Mouse (Mus musculus): ENCODE results near the gene Ubr3. TPM values are rescaled to one million over a fixed set of nuclear protein-coding genes. Genes with fewer than 3 reads are reported as not detected.

Gene Ubr3
- 17.3 and 19.4 TPM in 2 replicates for polyA plus RNA-seq (2014; fragmentation: Nextera tagmentation; extraction: Ambion mirVana)

DNA sequence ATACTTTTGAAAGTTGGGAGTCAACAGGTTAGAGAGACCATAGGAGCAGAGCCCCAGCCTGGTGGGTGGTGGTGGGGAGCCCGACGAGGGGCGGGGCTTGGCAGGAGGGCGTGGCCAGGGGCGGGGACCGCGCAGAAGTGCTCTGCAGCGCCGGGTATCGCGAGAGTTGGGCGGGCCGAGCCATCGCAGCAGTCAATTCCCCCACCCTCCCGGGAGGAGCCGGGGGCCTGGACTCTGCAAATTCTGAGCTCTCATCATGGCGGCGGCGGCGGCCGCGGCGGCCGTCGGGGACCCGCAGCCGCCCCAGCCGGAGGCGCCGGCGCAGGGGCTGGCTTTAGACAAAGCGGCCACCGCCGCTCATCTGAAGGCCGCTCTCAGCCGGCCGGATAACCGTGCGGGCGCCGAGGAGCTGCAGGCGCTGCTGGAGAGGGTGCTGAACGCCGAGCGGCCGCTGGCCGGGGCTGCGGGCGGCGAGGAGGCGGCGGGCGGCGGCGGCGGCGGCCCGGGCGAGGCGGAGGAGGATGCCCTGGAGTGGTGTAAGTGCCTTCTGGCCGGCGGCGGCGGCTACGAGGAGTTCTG, at the start of gene Ubr3:
Gene Ubr3 (plus strand): TSS at position 208 of the 579 bp plus-strand sequence.
- peak; percentile 99 for ATAC-seq (ENCODE audit: low read depth)
- 1% methylated on average over 19 of the region's 65 CpGs for WGBS

DNA sequence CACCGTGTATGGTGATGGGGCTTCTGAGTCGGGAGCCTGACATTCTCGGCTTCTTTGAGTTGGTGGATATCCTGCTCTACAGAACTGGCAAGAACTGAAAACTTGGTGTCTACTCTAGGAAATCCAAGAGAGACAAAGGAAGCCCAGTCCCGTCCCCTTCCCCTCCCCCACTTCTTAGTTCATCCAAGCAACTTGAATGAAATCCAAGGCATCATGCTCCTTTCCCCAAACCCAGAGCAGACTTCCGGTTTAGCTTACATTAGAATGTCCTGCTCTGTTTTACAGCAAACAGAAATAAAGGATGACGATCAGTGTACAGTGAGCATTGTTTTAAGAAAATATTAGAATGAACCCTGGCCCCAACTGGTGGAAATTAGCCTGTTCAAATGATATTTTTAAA, 47.8 kb upstream of the Ubr3 start:
- no peak overlapping the region for H3K4me3 ChIP-seq (ENCODE audit: low read depth, low read length)
- no peaks in the 10 kb centered on the region for H3K4me1 ChIP-seq (ENCODE audit: control insufficient read depth, insufficient read depth, low read length)
- no peak overlapping the region for H3K9ac ChIP-seq (ENCODE audit: low read depth, low read length)
- no peaks in the 10 kb centered on the region for H3K27me3 ChIP-seq (replicated peaks; ENCODE audit: control insufficient read depth, insufficient read depth, low read length)
- H3K9me3 ChIP-seq (ENCODE audit: control insufficient read depth, low read length): no peaks in the 10 kb centered on the region
- no peaks in the 10 kb centered on the region for H3K36me3 ChIP-seq (ENCODE audit: control insufficient read depth, insufficient read depth, low read length)
- no peak for ATAC-seq (ENCODE audit: low read depth)
- H3K4me2 ChIP-seq (ENCODE audit: low read depth, low read length): no peak overlapping the region
- peak; percentile 55 for DNase-seq (ENCODE audit: low spot score)
- H3K27ac ChIP-seq (replicated peaks; ENCODE audit: low read depth, low read length): no peak overlapping the region; the same call in 1 of the 2 replicates
- WGBS: 55% methylated on average over 6 of the region's 6 CpGs

More for the DNA sequence above, at the start of gene Ubr3:
- Histone ChIP-seq H3K4me3 (ENCODE audit: low read depth, low read length) (peak within 1 kb of the TSS; percentile 100), H3K36me3 (ENCODE audit: control insufficient read depth, insufficient read depth, low read length) (peaks cover 12% of the 10 kb centered on the region; the same call in 1 of the 2 replicates), H3K9me3 (ENCODE audit: control insufficient read depth, low read length) (no peaks in the 10 kb centered on the region), H3K27ac (replicated peaks; ENCODE audit: low read depth, low read length) (peak within 1 kb of the TSS; percentile 93), H3K4me1 (ENCODE audit: control insufficient read depth, insufficient read depth, low read length) (0 out of 2 replicates have a peak, but pooled peaks cover 8% of the 10 kb centered on the region), H3K4me2 (ENCODE audit: low read depth, low read length) (peak within 1 kb of the TSS; percentile 95), H3K27me3 (replicated peaks; ENCODE audit: control insufficient read depth, insufficient read depth, low read length) (no peaks in the 10 kb centered on the region), H3K9ac (ENCODE audit: low read depth, low read length) (peak within 1 kb of the TSS; percentile 99)
- peak; percentile 98 for DNase-seq (ENCODE audit: low spot score)

DNA sequence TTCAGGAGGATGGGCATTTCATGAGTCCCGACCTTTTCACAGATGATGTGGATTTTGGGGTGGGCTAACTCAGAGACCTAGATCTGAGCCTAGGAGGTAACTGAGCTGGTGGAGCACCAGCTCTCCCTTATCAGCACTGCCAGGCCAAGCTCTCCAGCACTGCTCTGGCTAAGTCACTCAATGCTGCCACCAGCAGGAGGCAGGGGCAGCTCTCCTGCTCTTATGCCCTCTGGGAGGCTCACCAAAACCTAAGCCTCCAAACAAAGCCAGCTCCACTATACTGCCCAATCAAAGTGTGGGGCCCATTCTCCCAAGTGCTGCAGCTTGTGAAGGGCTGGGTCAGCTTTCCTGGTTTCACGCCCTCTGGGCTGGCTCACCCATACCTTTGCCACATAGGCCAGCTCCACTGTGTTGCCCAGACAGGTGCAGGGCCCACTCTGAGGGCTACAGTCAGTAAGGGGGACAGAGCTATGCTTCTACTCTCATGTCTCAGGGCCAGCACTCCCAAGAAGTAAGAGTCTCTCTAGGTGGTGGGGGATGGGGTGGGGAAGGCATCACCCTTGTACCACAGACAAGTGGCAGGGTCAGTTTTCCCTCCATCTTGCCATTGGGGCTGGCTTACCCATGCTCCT, 45.5 kb upstream of the Ubr3 start:
- H3K4me1 ChIP-seq (ENCODE audit: control insufficient read depth, insufficient read depth, low read length): no peaks in the 10 kb centered on the region
- H3K4me2 ChIP-seq (ENCODE audit: low read depth, low read length): no peak overlapping the region
- no peaks in the 10 kb centered on the region for H3K36me3 ChIP-seq (ENCODE audit: control insufficient read depth, insufficient read depth, low read length)
- H3K27me3 ChIP-seq (replicated peaks; ENCODE audit: control insufficient read depth, insufficient read depth, low read length): no peaks in the 10 kb centered on the region
- DNase-seq (ENCODE audit: low spot score) (no peak), ATAC-seq (ENCODE audit: low read depth) (no peak)
- H3K4me3 ChIP-seq (ENCODE audit: low read depth, low read length): no peak overlapping the region
- H3K27ac ChIP-seq (replicated peaks; ENCODE audit: low read depth, low read length): no peak overlapping the region
- 77% methylated on average over 2 of the region's 2 CpGs for WGBS
- H3K9me3 ChIP-seq (ENCODE audit: control insufficient read depth, low read length): no peaks in the 10 kb centered on the region
- no peak overlapping the region for H3K9ac ChIP-seq (ENCODE audit: low read depth, low read length)

DNA sequence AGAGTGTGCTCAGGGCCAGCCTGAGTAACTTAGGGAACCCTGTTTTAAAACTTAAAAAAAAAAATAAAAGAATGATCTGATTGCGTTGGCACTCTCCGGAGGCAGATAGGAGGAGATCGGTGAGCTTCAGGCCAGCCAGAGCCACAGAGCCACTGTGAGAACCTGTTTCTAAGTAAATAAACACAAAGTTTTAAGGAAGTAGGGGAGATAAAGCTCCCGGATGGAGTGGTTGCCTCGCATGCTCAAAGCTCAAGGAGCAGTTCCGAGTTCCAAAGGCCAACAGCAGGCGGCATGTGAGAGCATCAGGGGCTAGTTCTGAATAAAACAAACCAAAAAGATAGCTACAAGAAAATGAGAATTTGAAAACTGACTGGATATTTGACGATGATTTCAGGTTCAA, 40.7 kb upstream of the Ubr3 start:
- no peak for ATAC-seq (ENCODE audit: low read depth)
- no peak overlapping the region for H3K9ac ChIP-seq (ENCODE audit: low read depth, low read length)
- H3K4me2 ChIP-seq (ENCODE audit: low read depth, low read length): no peak overlapping the region
- H3K9me3 ChIP-seq (ENCODE audit: control insufficient read depth, low read length): no peaks in the 10 kb centered on the region
- no peaks in the 10 kb centered on the region for H3K4me1 ChIP-seq (ENCODE audit: control insufficient read depth, insufficient read depth, low read length)
- no peaks in the 10 kb centered on the region for H3K36me3 ChIP-seq (ENCODE audit: control insufficient read depth, insufficient read depth, low read length)
- no peaks in the 10 kb centered on the region for H3K27me3 ChIP-seq (replicated peaks; ENCODE audit: control insufficient read depth, insufficient read depth, low read length)
- H3K27ac ChIP-seq (replicated peaks; ENCODE audit: low read depth, low read length): no peak overlapping the region
- peak; percentile 4 for DNase-seq (ENCODE audit: low spot score)
- H3K4me3 ChIP-seq (ENCODE audit: low read depth, low read length): no peak overlapping the region
- WGBS: 55% methylated on average over 8 of the region's 8 CpGs

DNA sequence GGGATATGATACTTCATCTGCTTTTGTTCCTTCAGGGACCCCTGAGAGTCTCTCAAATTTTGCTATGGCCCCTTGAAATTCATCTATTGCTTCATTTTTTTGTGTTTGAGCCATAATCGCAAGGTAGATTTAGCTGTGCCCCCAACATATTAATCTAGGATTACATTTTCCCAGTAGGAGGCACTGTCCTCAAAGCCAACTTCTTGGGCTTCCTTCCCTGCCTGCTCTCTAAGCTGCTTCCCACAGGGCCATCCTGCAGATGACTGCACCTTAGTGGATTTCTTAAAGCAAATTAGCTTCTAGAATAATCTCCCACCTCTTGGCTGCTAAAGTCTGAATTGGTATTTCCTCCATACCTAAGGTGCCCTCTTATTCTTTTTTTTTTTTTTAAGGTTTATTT, 39.2 kb upstream of the Ubr3 start:
- no peak overlapping the region for H3K27ac ChIP-seq (replicated peaks; ENCODE audit: low read depth, low read length)
- no peak overlapping the region for H3K4me3 ChIP-seq (ENCODE audit: low read depth, low read length)
- no peaks in the 10 kb centered on the region for H3K9me3 ChIP-seq (ENCODE audit: control insufficient read depth, low read length)
- no peaks in the 10 kb centered on the region for H3K27me3 ChIP-seq (replicated peaks; ENCODE audit: control insufficient read depth, insufficient read depth, low read length)
- DNase-seq (ENCODE audit: low spot score) (no peak), ATAC-seq (ENCODE audit: low read depth) (no peak)
- WGBS: 80% methylated on average over 1 of the region's 1 CpGs
- no peak overlapping the region for H3K9ac ChIP-seq (ENCODE audit: low read depth, low read length)
- H3K36me3 ChIP-seq (ENCODE audit: control insufficient read depth, insufficient read depth, low read length): no peaks in the 10 kb centered on the region
- peaks cover 3% of the 10 kb centered on the region; the same call in 1 of the 2 replicates for H3K4me1 ChIP-seq (ENCODE audit: control insufficient read depth, insufficient read depth, low read length)
- H3K4me2 ChIP-seq (ENCODE audit: low read depth, low read length): no peak overlapping the region

DNA sequence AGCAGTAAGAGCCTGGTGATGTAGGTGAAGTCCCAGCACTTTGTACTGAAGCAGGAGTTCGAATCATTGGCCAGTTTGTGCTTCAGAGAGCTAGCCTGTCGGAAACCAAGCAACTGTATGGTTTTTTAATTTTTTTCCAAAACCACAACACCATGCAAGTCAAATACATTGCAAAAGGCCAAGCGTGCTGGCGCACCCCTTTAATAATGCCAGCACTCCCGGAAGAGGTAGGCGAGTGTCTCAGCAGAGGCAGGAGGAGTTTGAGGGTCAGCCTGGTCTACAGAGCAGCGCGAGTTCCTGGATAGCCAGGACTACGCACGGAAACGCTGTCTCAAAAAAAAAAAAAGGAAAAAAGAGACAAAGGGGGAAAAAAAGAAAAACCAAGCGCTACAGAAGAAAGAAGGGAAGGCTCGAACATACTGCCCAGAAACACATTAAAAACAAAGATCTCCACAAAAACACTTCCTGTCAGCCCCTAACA, 36.0 kb upstream of the Ubr3 start:
- peak; percentile 37 for DNase-seq (ENCODE audit: low spot score)
- ATAC-seq (ENCODE audit: low read depth): peak; percentile 67
- peak overlapping the region; percentile 94 for H3K27ac ChIP-seq (replicated peaks; ENCODE audit: low read depth, low read length)
- H3K4me1 ChIP-seq (ENCODE audit: control insufficient read depth, insufficient read depth, low read length): peaks cover 7% of the 10 kb centered on the region; the same call in 1 of the 2 replicates
- H3K9ac ChIP-seq (ENCODE audit: low read depth, low read length): peak overlapping the region; percentile 99
- peak overlapping the region; percentile 100 for H3K4me3 ChIP-seq (ENCODE audit: low read depth, low read length)
- H3K4me2 ChIP-seq (ENCODE audit: low read depth, low read length): peak overlapping the region; percentile 67
- peaks cover 17% of the 10 kb centered on the region for H3K36me3 ChIP-seq (ENCODE audit: control insufficient read depth, insufficient read depth, low read length)
- no peaks in the 10 kb centered on the region for H3K9me3 ChIP-seq (ENCODE audit: control insufficient read depth, low read length)
- H3K27me3 ChIP-seq (replicated peaks; ENCODE audit: control insufficient read depth, insufficient read depth, low read length): no peaks in the 10 kb centered on the region
- WGBS: 11% methylated on average over 13 of the region's 13 CpGs

DNA sequence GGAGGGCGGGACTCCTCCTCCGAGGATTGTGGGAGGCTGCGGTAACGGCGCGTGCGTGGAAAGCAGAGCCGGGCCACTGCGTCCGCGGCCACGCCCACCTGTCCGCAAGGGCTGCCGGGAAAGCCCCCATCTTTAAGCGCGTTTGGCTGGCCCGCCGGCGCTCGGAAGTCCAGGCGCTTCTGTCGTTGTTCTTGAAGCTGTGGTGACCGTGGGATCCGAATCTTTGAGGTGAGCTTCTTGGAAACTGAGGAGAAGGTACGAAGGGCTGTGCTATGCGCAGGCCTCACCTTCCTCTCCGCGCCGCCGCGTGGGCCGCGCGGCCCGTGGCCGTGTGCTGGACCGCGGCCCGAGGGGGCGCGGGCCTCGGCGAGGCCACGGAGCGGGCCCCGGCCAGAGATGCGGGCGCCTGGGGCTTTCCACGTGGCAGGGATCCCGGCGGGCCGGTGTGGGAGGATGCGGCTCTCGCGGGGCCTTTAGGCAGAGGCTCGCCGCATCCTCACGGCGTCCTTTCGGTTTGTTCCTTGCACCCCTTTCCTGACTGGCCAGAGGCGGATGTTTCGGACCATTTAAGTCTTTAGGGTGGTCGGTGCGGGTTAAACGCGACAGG, 35.5 kb upstream of the Ubr3 start, which contains the start of gene Ssb:
Gene Ssb (plus strand): TSS at position 78 of the 607 bp plus-strand sequence.
- Histone ChIP-seq H3K36me3 (ENCODE audit: control insufficient read depth, insufficient read depth, low read length) (peaks cover 23% of the 10 kb centered on the region), H3K27ac (replicated peaks; ENCODE audit: low read depth, low read length) (peak within 1 kb of the TSS; percentile 94), H3K4me3 (ENCODE audit: low read depth, low read length) (peak within 1 kb of the TSS; percentile 100), H3K9me3 (ENCODE audit: control insufficient read depth, low read length) (no peaks in the 10 kb centered on the region), H3K27me3 (replicated peaks; ENCODE audit: control insufficient read depth, insufficient read depth, low read length) (no peaks in the 10 kb centered on the region), H3K9ac (ENCODE audit: low read depth, low read length) (peak within 1 kb of the TSS; percentile 99), H3K4me2 (ENCODE audit: low read depth, low read length) (peak within 1 kb of the TSS; percentile 67), H3K4me1 (ENCODE audit: control insufficient read depth, insufficient read depth, low read length) (peaks cover 7% of the 10 kb centered on the region; the same call in 1 of the 2 replicates)
- DNase-seq (ENCODE audit: low spot score) (peak; percentile 97), ATAC-seq (ENCODE audit: low read depth) (peak; percentile 97)
- under 1% methylated on average over 34 of the region's 66 CpGs for WGBS

DNA sequence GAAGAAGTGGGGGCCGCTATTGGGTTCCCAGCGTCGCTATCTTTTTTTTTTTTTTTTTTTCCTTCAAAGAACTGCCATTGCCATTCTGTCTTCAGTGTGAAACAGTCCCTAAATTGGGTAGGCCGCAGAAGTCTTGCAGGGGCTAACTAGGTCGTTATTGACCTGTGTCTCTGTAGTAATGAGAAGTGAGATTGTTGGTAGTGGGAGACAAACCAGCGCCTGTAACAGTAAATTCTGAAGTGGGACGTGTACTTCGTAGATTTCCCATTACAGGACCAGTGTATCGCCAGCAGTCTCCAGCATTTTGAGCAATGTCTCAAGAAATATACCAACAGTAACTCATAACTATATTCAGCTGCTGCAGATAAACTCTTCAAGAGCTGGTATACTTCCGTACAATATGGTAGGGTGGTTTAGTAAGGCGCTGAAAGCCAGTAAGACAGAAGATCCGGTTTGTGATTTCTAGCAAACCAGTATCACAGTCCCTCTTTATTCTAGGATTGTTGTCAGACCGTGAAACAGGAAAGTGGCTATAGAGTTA, 34.9 kb upstream of the Ubr3 start:
- H3K27me3 ChIP-seq (replicated peaks; ENCODE audit: control insufficient read depth, insufficient read depth, low read length): no peaks in the 10 kb centered on the region
- WGBS: under 1% methylated on average over 13 of the region's 13 CpGs
- ATAC-seq (ENCODE audit: low read depth) (no peak), DNase-seq (ENCODE audit: low spot score) (no peak)
- peak overlapping the region; percentile 94 for H3K27ac ChIP-seq (replicated peaks; ENCODE audit: low read depth, low read length)
- no peaks in the 10 kb centered on the region for H3K9me3 ChIP-seq (ENCODE audit: control insufficient read depth, low read length)
- peak overlapping the region; percentile 100 for H3K4me3 ChIP-seq (ENCODE audit: low read depth, low read length)
- H3K4me1 ChIP-seq (ENCODE audit: control insufficient read depth, insufficient read depth, low read length): peaks cover 7% of the 10 kb centered on the region; the same call in 1 of the 2 replicates
- H3K36me3 ChIP-seq (ENCODE audit: control insufficient read depth, insufficient read depth, low read length): peaks cover 29% of the 10 kb centered on the region
- peak overlapping the region; percentile 65 for H3K4me2 ChIP-seq (ENCODE audit: low read depth, low read length)
- H3K9ac ChIP-seq (ENCODE audit: low read depth, low read length): peak overlapping the region; percentile 99
